Mouse (Mus musculus): ENCODE data around the gene Mgrn1.

DNA sequence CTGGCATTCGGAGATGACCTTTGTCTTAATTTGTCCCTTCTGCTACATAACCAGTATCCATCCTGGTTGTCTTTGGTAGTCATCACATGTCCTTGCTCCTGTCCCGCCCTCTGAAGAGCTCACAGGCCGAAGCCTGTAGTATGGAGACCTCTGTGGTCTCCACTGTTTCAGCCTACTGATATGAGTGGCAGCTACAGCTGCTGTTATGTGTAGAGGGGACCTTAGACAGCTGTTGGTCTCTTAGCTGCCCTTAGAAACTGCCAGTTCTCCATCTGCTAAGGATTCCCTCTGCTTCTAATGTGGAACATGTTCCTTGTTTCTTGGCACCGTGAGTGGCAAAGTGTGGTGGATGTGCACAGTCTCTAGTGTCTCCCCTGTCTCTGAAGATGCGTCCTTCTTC, 37.9 kb downstream of the Mgrn1 start:
- TF ChIP-seq CTCF (IDR thresholded peaks at IDR 0.05) (no peak), EP300 (IDR thresholded peaks at IDR 0.05) (no peak)
